Mouse (Mus musculus) lung, postnatal 0 days (tissue): ENCODE results near the gene Dusp18.

Experiments used
- CTCF ChIP-seq: IDR thresholded peaks from 2 replicates; pipeline ENCODE4 v1.5.1; 2016; ENCODE audit warnings: antibody characterized with exemption, mild to moderate bottlenecking
- EP300 ChIP-seq: IDR thresholded peaks from 2 replicates; pipeline ENCODE4 v1.6.1; 2016; ENCODE audit warnings: antibody characterized with exemption, mild to moderate bottlenecking, control low read depth

- TF ChIP-seq CTCF = no peak
- no peak for TF ChIP-seq EP300
Observed at GRCm38 (mm10) chr11:3922731-3923130, 27.7 kb downstream of the Dusp18 start.
